Mouse (Mus musculus) brain, embryonic 14.5 days (tissue): Measurements from ENCODE around the gene 1700008O03Rik.

Source experiments
- CTCF ChIP-seq: fragments of 200-500 bp; IDR thresholded peaks from 2 replicates; pipeline ENCODE4 v1.5.1; 2012; ENCODE audit warnings: inconsistent platforms, mild to moderate bottlenecking, moderate library complexity, borderline replicate concordance; ENCODE audit not compliant: insufficient read depth, insufficient read length; ENCODE audit errors: extremely low read depth
- POLR2A ChIP-seq: fragments of 200-500 bp; IDR thresholded peaks from 2 replicates; pipeline ENCODE4 v1.6.1; 2012; ENCODE audit warnings: mild to moderate bottlenecking, inconsistent platforms, borderline replicate concordance; ENCODE audit not compliant: poor library complexity, insufficient read depth, insufficient read length, severe bottlenecking; ENCODE audit errors: extremely low read depth

GRCm38 (mm10) chr7:44378290-44378689 is 7.3 kb downstream of the 1700008O03Rik start:
- TF ChIP-seq CTCF (no peak), POLR2A (no peak)
